Mouse (Mus musculus) adipocyte (in vitro differentiated cells): Measurements from ENCODE around the gene Hsd3b7.
"Not testable (repeated sequence)": the region's sequence is repeated elsewhere in the genome, so short reads cannot be mapped to it uniquely, and the experiment has no call there.

ENCODE experiments used
- DNase-seq: peaks from one replicate; pipeline ENCODE4 v3.0.0-alpha.2; 2016; ENCODE audit warnings: low spot score

Hsd3b7 gene

DNA sequence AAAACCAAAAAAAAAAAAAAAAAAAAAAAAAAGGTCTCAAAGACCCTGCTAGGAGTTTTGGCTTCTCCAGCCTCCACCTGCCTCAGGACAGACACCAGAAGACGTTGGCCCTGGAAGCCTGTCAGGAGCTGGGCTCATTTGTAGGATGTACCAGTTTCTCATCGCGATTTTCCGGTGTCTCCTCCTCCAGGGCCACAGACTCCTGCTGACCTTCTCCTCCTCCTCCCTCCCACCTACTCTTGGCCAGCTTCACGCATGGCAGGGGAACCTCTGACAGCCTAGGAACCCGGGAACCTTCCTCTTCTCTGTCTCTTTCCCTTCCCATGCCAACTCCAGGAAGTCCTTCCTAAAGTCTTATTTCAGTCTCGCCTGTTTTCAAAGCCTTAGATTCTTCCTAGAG lies 16.6 kb downstream of the Hsd3b7 start:
- no peak for DNase-seq

- no peak for DNase-seq
These were observed 17.4 kb downstream of the Hsd3b7 start for GRCm38 (mm10) chr7:127817776-127818175.

- no peak for DNase-seq
These were observed 20.6 kb downstream of the Hsd3b7 start for GRCm38 (mm10) chr7:127820836-127821509.

GRCm38 (mm10) chr7:127822494-127822893 lies 22.1 kb downstream of the Hsd3b7 start:
- DNase-seq = no peak

DNA sequence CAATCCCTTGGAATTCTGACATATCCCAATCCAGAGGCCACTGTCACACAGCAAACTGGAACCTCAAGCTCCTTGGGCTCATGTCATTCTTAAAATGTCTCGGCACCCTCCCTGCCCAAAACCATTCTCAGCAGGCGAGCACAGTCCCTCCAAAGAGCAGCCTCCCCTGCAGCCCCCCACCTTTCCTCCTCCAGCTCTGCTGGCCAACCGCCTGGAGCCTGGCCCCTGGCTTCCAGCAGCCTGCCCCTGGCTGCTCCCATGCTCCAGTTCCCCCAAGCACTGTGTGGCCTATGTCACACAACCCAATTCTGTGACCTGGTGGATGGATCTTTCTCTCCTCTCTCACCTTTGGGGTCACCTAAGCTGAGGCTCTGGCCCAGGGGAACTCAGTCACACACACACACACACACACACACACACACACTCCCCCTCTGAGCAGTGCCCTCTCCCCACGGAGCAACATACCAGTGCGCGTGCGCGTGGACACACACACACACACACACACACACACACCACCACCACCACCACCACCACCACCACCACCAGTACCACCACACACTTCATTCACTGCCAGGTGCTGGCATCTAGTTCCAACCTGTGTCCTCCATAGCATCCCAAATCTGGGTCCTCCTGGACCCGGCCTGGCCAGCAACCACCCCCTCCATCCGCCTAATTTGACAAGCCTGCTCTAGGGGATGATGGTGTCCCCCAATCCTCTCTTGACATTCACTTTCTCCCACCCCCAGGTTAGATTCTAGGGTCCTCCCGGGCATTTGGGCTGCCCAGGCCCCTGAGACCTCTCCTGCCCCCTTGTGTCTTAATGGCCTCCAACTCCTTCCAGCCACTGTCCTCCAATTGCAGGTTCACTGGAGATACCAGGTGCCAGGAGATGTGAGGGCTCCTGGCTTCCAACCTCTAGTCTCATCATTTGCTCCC lies 23.1 kb downstream of the Hsd3b7 start:
- no peak for DNase-seq

GRCm38 (mm10) chr7:127824176-127824871 lies 23.9 kb downstream of the Hsd3b7 start, which contains the start of the genes Stx4a and Stx1b:
Gene Stx4a, plus strand, starts transcription at chr7:127824294.
Gene Stx1b, minus strand, starts transcription at chr7:127824549.
- DNase-seq = no peak

- no peak for DNase-seq
These were observed 35.1 kb downstream of the Hsd3b7 start for GRCm38 (mm10) chr7:127835550-127835949.

- no peak for DNase-seq
These were observed 37.1 kb downstream of the Hsd3b7 start for GRCm38 (mm10) chr7:127837473-127837872.

DNA sequence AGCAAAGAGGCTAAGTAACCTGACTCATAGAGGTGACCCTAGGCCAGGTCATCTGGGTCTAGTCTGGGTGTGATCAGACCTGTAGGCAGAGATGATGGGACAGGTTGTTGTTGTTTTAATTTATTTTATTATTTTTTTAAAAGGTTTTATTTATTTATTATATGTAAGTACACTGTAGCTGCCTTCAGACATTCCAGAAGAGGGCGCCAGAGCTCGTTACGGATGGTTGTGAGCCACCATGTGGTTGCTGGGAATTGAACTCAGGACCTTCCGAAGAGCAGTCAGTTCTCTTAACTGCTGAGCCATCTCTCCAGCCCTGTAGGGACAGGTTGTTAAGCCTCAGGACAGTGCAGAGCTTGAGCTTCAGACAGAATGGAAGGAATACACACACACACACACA lies 37.5 kb downstream of the Hsd3b7 start:
- not testable (repeated sequence) for DNase-seq

DNA sequence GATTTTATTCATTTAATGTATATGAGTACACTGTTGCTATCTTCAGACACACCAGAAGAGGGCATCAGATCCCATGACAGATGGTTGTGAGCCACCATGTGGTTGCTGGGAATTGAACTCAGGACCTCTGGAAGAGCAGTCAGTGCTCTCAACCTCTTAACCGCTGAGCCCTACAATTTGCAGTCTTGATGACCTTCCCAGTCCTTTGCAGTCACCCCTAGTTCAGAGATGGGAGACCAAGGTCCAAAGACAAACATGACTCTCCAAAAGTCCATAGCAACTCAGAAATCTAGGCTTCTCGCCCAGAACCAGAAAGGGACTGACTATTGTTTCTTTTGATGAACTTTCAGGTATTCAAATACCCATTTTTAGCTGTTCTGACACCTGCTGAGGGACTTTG lies 39.6 kb downstream of the Hsd3b7 start:
- DNase-seq = not testable (repeated sequence)

DNA sequence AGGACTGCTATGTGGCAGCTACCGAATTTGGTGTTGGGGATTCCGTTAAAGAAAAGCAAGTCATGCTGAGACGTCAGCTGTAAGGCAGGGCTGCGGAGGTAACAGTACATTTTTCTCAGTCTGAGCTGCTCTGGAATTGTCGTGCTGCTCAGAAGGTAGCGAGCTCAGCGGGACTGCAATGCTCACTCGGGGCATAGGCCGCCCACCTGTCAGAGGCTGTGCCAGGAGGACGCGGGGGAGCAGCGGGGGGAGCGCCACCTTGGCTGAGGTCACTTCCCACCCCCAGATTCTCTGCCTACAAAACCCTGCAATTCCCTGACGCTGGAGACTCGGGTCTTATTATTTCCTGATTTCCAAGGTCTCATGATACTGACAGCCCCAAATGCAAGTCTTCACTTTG lies 40.5 kb downstream of the Hsd3b7 start:
- no peak for DNase-seq

- peak; percentile 82 for DNase-seq
These were observed 41.1 kb downstream of the Hsd3b7 start for GRCm38 (mm10) chr7:127841340-127842000.

- peak; percentile 81 for DNase-seq
These were observed 41.8 kb downstream of the Hsd3b7 start for GRCm38 (mm10) chr7:127842001-127842718.

- DNase-seq = peak; percentile 12
These were observed 49.8 kb downstream of the Hsd3b7 start for GRCm38 (mm10) chr7:127849973-127850875.

- DNase-seq = peak; percentile 68
These were observed 50.5 kb downstream of the Hsd3b7 start for GRCm38 (mm10) chr7:127850906-127851305.
